Mouse (Mus musculus): ENCODE measurements around the gene Tssc4. TPM values are rescaled to one million over a fixed set of nuclear protein-coding genes. Genes with fewer than 3 reads are reported as not detected.

Gene Tssc4
- total RNA-seq, 2 experiments from 2014 or later, result 14.0 to 17.7 TPM

DNA sequence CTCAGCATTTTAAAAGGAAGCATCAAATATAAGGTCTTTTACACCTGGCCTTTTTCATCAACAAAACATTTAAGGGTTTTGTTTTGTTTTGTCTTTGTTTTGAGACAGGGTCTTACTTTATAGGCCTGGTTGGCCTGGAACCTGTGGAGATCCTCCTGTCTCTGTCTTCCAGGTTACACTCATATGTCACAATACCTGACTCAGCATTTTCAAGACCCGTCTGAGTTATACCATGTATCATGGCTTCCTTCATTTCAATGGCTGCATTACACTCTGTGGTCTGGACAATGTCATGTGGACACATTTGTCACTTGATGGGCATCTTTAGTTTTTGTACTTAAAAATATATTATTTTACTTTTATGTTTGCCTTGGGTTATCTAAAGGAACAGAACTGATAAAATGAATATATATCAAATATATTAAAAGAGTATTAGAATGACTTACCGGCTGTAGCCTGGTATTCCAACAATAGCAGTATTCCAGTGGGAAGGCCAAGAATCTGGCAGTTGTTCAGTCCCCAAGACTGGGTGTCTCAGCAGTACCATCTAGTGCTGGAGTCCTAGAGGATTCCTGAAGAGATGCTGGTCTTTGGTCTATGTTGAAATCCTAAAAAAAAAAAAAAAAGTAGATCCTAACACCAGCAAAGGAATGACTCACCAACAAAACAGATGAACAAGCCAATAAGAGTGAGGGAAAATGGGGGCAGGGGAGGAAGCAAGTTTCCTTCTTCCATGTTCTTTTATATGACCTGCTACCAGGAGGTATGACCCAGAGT, 24.8 kb upstream of the Tssc4 start:
- ATAC-seq (ENCODE audit: poor library complexity, severe bottlenecking), result no peak

- ATAC-seq (ENCODE audit: poor library complexity, severe bottlenecking), result no peak
These were observed 24.2 kb upstream of the Tssc4 start for GRCm38 (mm10) chr7:143044826-143045206.

- ATAC-seq (ENCODE audit: poor library complexity, severe bottlenecking), result peak; percentile 78
These were observed 22.7 kb upstream of the Tssc4 start for GRCm38 (mm10) chr7:143046358-143046757.

DNA sequence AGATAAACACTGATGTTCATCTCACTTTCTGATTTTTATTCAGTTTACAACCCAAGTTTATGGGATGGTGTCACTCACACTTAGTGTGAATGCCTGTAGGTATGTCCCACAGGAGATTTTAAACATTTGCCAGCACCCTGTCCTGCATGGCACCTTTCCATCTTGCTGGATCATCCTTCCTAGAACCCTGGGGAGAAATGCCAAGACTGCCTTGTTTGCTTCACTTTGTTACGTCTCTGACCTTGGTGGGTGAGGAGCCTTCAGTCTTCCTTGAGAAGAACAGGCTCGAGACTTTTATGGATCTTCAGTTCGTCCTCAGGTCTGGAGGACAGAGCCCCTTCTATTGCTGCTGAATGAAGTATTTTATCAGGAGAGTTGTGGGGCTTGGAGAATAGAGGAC, 19.7 kb upstream of the Tssc4 start:
- no peak for ATAC-seq (ENCODE audit: poor library complexity, severe bottlenecking)

DNA sequence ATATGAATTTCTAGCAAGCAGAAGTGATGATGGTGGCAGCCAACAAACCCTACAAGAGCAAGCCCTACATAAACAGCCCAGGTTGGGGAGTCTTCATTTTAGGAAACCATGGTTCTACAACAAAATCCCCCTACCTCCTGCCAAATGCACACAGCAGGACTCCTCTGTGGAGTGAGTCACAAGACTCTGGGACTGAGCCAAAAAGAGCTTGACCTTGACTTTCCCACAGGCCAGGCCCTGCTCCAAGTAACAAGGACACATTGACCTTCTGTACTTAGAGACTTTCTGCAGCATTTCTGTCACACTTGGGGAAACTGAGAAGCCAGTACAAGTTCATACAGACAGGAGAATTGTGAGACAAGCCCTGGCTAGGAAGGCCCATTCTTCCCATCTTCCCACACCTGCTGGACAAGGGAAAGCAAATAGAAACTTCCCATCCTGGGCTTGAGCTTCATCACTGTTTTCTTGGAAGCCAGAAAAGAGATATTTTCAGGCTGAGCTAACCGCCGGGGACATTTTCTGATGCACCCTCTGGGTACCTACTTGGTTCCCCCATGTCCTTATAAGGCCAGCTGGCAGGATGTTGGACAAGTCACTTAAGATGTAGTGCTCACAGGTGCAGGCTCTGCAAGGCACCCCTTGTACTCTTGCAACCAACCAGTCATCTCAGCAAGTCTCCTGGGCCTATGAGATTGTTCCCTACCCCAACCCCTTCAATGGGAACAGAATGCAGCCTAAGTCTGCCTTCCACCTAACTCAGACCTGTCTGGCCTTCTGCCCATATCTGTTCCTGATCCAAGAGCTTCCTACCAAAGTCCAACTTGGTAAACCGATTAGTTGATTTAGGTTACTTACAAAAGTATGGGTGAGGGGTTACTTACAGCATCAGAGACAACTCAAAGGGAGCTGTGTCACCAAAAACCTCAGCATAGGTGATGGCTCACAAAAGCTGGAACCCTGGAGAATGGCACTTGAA, 18.9 kb upstream of the Tssc4 start:
- ATAC-seq (ENCODE audit: poor library complexity, severe bottlenecking), result no peak

GRCm38 (mm10) chr7:143051316-143051715, 17.7 kb upstream of the Tssc4 start:
- no peak for ATAC-seq (ENCODE audit: poor library complexity, severe bottlenecking)

- peak; percentile 66 for ATAC-seq (ENCODE audit: poor library complexity, severe bottlenecking)
These were observed 16.4 kb upstream of the Tssc4 start, which contains the start of gene Cd81 for GRCm38 (mm10) chr7:143052626-143053007. Gene Cd81 (plus strand): TSS chr7:143052739.

DNA sequence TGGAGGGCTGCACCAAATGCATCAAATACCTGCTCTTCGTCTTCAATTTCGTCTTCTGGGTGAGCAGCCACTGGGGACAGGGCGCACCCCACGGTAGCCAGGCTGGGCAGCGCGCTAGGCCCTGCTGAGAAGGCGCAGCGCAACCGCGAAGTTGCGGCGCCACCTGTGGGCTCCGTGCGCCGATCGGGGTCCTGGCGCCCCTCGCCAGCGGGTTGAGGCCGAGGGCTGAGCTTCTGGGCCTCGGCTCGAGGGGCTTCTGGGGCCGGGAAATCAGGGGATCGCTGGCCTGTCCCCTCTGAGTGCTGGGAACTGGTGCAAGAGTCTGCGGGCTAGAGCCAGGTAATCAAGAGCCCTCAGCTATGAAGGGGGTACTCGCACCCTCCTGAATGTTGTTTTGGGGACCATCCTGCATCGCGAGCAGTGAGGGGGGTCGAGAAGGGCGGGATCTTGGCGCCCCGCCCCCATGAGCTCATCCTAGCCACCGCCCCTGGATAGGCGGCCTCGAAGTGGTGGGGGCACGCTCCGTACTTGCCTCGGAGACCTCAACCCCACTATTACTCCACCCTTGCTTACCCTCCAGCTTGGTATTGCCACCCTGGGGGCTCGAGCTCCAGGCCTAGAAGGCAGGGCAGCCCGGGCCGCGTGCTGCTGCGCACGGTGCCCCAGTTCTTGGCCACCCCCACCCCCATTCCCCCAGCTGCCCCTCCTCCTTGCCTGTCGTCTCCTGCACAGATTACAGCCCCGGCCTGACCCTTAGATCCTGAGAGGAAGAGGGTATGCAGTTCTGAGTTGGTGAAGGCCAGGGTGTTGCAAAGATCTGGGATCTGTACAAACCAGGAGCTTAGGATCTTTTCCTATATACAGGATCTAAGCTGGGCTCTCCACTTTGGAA, 15.8 kb upstream of the Tssc4 start:
- peak; percentile 31 for ATAC-seq (ENCODE audit: poor library complexity, severe bottlenecking)

DNA sequence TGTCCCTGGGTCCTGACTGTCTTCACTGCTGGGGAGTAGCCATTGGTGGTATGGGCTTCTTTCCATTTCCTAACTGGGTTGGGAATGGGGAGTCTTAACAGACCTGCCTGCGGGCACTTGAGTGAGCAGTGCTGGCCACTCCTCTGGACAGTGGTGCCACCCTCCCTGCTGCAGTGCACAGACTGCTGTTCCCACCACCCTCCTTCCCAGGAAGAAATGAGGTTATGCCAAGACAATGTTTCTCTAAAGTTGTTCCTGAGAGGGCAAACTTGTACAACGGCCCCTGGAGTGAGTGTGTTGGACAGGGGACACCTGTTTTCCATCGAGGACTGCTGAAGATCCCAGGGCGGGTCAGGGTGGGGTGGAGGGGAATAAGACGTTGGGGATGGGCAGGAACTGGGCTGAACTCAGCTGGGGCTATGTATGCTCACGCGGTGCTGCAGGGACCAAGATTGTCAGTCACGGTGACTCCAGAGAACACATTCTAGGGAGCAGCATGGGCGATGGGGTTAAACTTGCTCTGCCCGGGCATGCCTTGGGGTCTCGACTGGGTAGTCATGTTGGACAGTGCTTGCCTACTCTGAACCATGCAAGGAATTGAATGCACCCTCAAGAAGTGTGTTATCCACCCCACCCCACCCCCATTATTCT, 15.0 kb upstream of the Tssc4 start:
- no peak for ATAC-seq (ENCODE audit: poor library complexity, severe bottlenecking)

- no peak for ATAC-seq (ENCODE audit: poor library complexity, severe bottlenecking)
These were observed 14.5 kb upstream of the Tssc4 start for GRCm38 (mm10) chr7:143054612-143054965.

- ATAC-seq (ENCODE audit: poor library complexity, severe bottlenecking), result no peak
These were observed 14.0 kb upstream of the Tssc4 start for GRCm38 (mm10) chr7:143055001-143055400.

DNA sequence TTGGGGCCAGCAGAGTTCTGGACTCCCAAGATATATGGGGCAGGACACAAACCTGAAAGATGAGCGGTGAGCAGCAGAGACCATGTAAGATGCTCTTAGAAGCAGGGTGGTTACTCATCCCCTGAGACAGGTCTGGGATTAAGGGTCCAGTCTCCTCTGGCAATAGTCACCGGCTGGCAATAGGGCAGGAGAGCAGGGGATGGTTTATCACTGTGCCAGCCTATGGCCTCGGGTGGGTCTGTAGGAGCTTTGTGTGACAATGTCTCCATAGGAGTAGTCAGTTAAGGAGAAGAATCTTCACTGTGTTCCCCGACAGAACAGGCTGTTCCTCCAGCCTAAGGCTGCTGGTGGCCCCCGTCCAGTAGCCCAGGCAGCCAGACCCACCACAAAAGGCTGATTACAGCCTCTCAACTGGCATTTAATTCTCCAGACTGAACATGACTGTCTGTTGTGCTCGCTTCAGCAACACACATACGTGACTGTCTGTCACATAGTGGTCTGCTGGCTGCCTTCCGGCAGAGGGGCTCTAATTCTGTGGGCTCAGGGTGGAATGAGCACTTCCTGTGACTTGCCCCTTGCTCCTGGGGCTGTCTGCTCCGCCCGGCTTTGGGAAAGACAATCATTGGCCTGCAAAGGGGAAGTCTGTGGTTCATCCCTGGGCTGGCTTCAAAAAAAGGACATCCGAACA, 13.4 kb upstream of the Tssc4 start:
- peak; percentile 26 for ATAC-seq (ENCODE audit: poor library complexity, severe bottlenecking)

DNA sequence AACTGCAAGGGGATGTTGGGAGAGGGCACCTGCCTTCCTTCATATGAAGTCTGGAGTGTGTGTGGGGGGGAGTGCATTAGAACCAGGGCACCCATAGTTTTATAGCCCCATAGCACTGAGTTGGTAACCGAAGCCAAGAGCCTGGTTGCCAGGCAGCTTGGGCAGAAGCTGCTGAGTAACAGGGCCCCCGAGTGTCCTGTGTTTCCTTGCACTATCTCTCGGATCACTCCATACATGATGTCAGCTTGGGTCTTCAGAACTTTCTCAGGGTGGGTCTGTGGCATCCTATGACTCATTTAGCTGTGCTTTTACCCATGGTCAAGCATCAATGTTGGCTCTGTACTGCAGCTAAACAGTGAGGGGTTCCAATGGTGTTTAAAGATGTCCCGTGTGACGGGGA, 12.0 kb upstream of the Tssc4 start:
- no peak for ATAC-seq (ENCODE audit: poor library complexity, severe bottlenecking)

DNA sequence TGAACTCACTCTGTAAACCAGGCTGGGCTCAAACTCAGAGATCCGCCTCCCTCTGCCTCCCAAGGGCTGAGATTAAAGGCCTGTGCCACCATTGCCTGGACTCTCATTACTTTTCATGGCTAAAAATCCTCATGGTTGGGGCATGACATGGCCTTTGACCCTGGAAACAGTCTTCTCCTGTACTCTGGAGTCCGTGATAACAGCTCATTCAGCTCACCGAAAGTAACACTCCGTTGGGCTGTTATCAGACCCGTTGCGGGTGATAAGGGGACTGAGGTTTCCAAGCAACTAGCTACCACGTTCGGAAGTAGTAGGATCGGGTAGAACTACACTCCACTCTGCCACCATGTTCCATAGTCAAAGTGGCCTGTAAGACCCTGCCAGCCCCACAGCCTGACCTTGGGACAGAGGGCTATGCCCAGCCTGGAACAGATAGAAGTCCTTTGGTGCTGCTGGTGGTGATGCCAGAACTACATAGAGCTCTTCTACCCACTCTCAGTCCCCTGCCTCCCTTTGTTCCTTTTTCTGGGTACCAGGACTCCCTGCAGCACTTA, 11.3 kb upstream of the Tssc4 start:
- peak; percentile 16 for ATAC-seq (ENCODE audit: poor library complexity, severe bottlenecking)

- no peak for ATAC-seq (ENCODE audit: poor library complexity, severe bottlenecking)
These were observed 10.8 kb upstream of the Tssc4 start for GRCm38 (mm10) chr7:143058221-143058697.

DNA sequence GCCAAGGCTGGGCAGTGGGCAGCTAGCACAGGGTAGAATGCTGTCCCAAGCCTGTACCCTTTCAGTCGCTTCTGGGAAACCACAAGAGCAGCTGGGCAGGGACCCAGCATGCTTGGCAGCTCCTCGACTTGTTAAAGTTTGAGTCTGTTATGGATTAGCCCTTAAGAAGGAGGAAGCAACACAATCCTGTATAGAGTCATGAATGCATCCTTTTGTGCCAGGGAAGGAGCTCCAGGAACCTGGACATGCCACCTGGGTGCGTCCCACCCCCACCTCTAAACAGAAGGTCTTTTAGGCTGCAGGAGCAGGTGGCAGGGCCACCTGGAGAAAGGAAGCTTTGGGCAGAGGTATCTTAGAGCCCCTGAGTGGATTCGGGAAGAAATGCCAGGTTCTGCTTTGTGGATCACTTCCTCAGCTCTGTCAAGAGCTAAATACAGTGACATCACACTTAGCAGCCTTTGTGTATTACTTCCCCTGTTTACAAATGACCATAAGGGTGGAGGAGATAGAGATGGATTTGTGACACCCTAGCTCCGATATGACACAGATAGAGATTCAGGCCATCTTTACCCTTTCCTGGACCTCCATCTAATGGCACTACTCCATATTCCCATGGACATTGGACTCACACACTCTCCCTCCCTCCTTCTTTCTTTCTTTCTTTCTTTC, 9.7 kb upstream of the Tssc4 start:
- peak; percentile 69 for ATAC-seq (ENCODE audit: poor library complexity, severe bottlenecking)

DNA sequence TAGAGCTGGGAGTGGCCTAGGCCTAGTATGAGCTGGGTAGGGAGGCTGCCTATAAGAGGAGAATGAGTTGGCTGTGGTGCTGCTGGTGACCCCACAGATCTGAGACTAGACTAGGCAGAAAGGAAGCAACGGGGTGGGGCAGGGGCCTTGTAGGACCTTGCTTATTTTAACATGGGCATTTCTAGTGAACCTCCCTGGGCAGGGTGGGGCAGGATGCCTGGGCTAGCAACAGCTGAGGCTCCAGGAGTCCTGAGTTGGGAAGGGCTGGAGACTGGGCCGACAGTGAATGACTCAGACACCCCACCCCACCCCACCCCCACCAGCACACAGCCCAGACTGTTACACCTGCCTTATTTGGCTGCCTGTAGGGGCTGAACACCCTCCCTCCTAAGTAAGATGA, 6.3 kb upstream of the Tssc4 start:
- ATAC-seq (ENCODE audit: poor library complexity, severe bottlenecking), result no peak

DNA sequence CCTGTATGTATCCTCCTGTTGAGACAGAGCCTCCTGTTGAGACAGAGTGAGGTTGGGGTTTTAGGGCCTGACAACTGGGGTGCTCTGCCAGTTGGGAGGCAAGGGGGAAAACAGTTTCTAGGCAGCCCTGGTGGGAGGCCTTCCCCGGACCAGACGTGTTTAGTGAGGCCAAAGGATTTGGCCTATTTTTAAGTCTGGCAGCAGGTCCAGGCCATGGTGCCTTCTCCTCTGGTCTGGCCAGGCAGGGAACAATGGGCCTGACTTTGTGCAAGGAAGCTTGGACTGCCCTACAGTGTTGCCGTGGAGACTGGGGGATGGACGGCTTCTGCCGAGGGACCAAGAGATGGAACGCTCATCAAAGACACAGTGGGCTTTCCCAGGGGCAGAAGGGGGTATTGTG, 4.8 kb upstream of the Tssc4 start:
- no peak for ATAC-seq (ENCODE audit: poor library complexity, severe bottlenecking)

DNA sequence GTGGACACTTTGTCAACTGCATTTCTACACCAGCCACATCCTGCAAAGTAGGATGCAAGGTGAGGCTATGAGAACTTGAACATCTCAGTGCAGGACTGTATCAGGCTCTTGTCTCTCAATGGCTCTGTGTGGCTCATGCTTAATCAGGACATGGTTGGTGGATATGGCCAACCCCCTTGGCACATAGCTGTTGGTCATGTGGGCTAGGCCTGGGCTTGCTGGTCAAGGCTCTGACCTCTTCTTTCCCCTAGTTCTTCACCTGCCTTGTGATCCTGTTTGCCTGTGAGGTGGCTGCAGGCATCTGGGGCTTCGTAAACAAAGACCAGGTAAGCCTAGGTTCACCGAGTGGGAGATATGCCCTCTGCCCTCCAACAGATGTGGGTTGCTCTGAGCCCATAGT, 3.4 kb upstream of the Tssc4 start:
- no peak for ATAC-seq (ENCODE audit: poor library complexity, severe bottlenecking)
